Mouse (Mus musculus): ENCODE results near the gene Reg4. TPM values are rescaled to one million over a fixed set of nuclear protein-coding genes. Genes with fewer than 3 reads are reported as not detected.

Gene Reg4
- polyA plus RNA-seq, 1 experiment from 2014 or later = not detected

GRCm38 (mm10) chr3:98216296-98216695 is 5.7 kb upstream of the Reg4 start:
- no peaks in the 10 kb centered on the region for H3K36me3 ChIP-seq
- 65% methylated on average over 3 of the region's 3 CpGs for WGBS
- H3K4me2 ChIP-seq = no peak overlapping the region
- ATAC-seq (ENCODE audit: insufficient number of reproducible peaks, low FRiP score, low TSS enrichment, low read depth) = no peak
- no peak overlapping the region for H3K9ac ChIP-seq
- H3K4me3 ChIP-seq = no peak overlapping the region
- H3K4me1 ChIP-seq = no peaks in the 10 kb centered on the region
- H3K9me3 ChIP-seq = no peaks in the 10 kb centered on the region
- no peak overlapping the region for H3K27ac ChIP-seq
- H3K27me3 ChIP-seq = no peaks in the 10 kb centered on the region

GRCm38 (mm10) chr3:98223263-98223662 is 1.3 kb downstream of the Reg4 start:
- Histone ChIP-seq H3K27ac (no peak overlapping the region), H3K4me2 (no peak overlapping the region), H3K27me3 (no peaks in the 10 kb centered on the region), H3K9me3 (no peaks in the 10 kb centered on the region), H3K4me3 (no peak overlapping the region), H3K36me3 (no peaks in the 10 kb centered on the region), H3K4me1 (no peaks in the 10 kb centered on the region), H3K9ac (no peak overlapping the region)
- 84% methylated on average over 3 of the region's 3 CpGs for WGBS
- no peak for ATAC-seq (ENCODE audit: insufficient number of reproducible peaks, low FRiP score, low TSS enrichment, low read depth)

DNA sequence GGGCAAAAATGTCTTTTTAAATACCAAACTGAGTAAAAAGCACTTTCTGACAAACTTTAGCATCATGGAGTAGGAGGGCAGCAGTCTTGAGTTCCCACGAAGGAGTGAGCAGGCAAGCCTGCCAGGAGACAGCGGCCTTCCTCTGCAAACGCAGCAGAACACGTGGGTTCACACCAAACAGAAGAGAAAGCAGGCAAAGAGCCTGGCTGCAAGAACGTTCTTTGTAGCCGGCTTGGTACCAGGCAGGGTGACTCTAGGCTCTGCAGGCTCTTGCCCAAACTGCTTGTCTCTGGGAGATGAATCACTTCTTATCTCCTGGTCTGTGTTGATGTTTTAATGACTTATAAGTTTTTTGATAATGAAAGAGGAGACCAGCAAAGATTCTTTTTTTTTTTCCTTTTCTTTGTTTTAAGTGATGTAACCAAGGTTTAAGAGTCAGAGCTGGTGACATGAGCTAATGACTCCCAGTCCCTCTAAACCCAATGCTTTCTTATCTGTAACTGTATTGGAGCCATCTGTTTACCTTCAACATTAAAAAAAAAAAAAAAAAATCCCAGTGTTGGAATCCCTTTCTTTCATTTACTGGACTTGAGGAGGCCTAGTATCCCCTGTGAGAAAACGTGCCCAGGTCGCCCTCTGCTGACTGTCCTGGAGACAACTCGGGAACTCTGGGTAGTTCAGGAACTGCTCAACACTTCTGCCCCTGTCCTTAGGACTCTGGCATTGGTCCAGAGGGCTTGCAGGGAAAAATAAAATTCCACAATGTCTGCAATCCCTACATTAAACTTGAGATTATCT is 2.0 kb downstream of the Reg4 start:
- Histone ChIP-seq H3K4me1 (no peaks in the 10 kb centered on the region), H3K4me3 (no peak overlapping the region), H3K27ac (no peak overlapping the region), H3K4me2 (no peak overlapping the region), H3K36me3 (no peaks in the 10 kb centered on the region), H3K9me3 (no peaks in the 10 kb centered on the region), H3K9ac (no peak overlapping the region), H3K27me3 (no peaks in the 10 kb centered on the region)
- WGBS = 12% methylated on average over 9 of the region's 9 CpGs
- ATAC-seq (ENCODE audit: insufficient number of reproducible peaks, low FRiP score, low TSS enrichment, low read depth) = no peak

DNA sequence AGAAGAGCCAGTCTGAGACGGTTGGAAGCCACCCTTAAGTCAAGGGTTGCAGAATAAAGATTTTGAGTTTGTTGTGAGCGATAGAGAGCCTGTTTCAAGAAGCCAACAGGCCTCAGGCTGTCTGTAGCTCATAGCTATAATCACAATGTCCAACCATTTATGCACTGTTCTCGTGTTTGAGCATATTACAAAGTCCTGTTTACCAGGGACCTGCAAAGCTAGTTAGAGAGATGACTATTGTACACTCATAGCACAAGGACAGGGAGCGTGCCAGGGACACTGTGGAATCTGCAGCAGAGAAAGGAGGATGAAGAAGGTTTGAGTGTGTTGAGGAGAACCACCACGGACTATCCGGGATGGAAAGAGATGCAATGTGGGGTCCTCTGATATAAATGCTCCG is 3.0 kb downstream of the Reg4 start:
- WGBS = 88% methylated on average over 7 of the region's 7 CpGs
- H3K4me2 ChIP-seq = no peak overlapping the region
- no peaks in the 10 kb centered on the region for H3K9me3 ChIP-seq
- no peak overlapping the region for H3K4me3 ChIP-seq
- H3K9ac ChIP-seq = no peak overlapping the region
- H3K36me3 ChIP-seq = no peaks in the 10 kb centered on the region
- no peaks in the 10 kb centered on the region for H3K27me3 ChIP-seq
- no peak for ATAC-seq (ENCODE audit: insufficient number of reproducible peaks, low FRiP score, low TSS enrichment, low read depth)
- no peaks in the 10 kb centered on the region for H3K4me1 ChIP-seq
- H3K27ac ChIP-seq = no peak overlapping the region

- no peaks in the 10 kb centered on the region for H3K27me3 ChIP-seq
- H3K36me3 ChIP-seq = no peaks in the 10 kb centered on the region
- H3K4me2 ChIP-seq = no peak overlapping the region
- H3K27ac ChIP-seq = no peak overlapping the region
- 50% methylated on average over 2 of the region's 2 CpGs for WGBS
- no peaks in the 10 kb centered on the region for H3K4me1 ChIP-seq
- H3K9me3 ChIP-seq = no peaks in the 10 kb centered on the region
- H3K4me3 ChIP-seq = no peak overlapping the region
- no peak overlapping the region for H3K9ac ChIP-seq
- ATAC-seq (ENCODE audit: insufficient number of reproducible peaks, low FRiP score, low TSS enrichment, low read depth) = no peak
These were observed 3.8 kb downstream of the Reg4 start for GRCm38 (mm10) chr3:98225746-98226145.

DNA sequence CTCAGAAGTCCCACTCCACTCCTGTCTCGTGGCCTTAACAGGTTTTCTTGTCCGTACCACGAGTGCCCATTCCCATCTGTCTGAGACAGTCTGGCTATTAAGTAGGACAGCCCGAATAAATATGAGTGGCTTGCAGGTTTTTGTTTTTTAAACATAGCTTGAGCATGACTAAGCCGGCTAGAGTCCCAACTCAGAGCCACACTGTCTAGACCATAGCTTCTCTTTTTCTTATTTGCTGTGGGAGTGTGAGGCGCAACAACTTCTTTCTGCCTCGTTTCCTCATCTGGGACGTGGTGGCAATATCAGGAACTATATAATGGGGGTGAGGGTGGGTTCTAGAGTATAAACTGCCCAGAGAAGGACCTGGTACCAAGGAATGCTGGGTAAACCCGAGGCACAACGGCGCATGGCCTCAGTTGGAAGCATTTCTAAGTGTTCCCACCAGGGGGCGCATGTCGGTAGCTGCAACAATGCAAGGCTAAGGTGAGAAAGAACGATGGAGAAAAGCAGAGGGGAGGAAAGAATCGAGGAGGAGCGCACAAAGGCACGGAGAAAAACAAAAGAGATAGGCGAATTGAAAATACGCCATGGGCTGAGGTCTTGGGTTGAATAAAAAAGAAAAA is 5.1 kb downstream of the Reg4 start:
- WGBS = 37% methylated on average over 19 of the region's 19 CpGs
- Histone ChIP-seq H3K9ac (no peak overlapping the region), H3K9me3 (no peaks in the 10 kb centered on the region), H3K27me3 (no peaks in the 10 kb centered on the region), H3K36me3 (no peaks in the 10 kb centered on the region), H3K4me3 (no peak overlapping the region), H3K4me1 (no peaks in the 10 kb centered on the region), H3K4me2 (no peak overlapping the region), H3K27ac (no peak overlapping the region)
- ATAC-seq (ENCODE audit: insufficient number of reproducible peaks, low FRiP score, low TSS enrichment, low read depth) = no peak

GRCm38 (mm10) chr3:98227763-98228162 is 5.8 kb downstream of the Reg4 start:
- no peak overlapping the region for H3K4me3 ChIP-seq
- no peak overlapping the region for H3K9ac ChIP-seq
- H3K27ac ChIP-seq = no peak overlapping the region
- no peak overlapping the region for H3K4me2 ChIP-seq
- WGBS = 78% methylated on average over 3 of the region's 3 CpGs
- H3K36me3 ChIP-seq = no peaks in the 10 kb centered on the region
- no peaks in the 10 kb centered on the region for H3K4me1 ChIP-seq
- no peak for ATAC-seq (ENCODE audit: insufficient number of reproducible peaks, low FRiP score, low TSS enrichment, low read depth)
- H3K27me3 ChIP-seq = no peaks in the 10 kb centered on the region
- H3K9me3 ChIP-seq = no peaks in the 10 kb centered on the region

DNA sequence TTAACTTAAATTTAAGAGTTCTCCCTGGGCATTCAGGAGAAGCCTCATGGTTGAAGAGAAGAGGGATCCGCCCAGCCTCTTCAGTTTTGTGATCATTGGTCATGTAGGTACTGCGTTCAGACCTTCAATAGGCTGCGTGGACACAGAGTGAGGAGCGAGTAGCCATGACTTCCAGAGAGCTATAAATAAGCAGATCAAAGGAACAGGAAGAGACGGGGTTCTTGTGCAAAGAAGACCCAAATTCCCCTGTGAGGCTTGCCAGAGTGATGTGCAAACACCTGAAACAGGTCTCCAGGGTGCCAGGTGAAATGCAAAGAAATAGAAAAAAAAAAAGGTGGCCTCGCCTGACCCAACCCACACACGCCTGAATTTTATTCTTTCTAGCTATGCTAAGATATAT is 8.0 kb downstream of the Reg4 start:
- Histone ChIP-seq H3K9me3 (no peaks in the 10 kb centered on the region), H3K9ac (no peak overlapping the region), H3K4me2 (no peak overlapping the region), H3K27ac (no peak overlapping the region), H3K27me3 (no peaks in the 10 kb centered on the region), H3K4me1 (no peaks in the 10 kb centered on the region), H3K36me3 (no peaks in the 10 kb centered on the region), H3K4me3 (no peak overlapping the region)
- ATAC-seq (ENCODE audit: insufficient number of reproducible peaks, low FRiP score, low TSS enrichment, low read depth) = no peak
- WGBS = 67% methylated on average over 7 of the region's 7 CpGs

DNA sequence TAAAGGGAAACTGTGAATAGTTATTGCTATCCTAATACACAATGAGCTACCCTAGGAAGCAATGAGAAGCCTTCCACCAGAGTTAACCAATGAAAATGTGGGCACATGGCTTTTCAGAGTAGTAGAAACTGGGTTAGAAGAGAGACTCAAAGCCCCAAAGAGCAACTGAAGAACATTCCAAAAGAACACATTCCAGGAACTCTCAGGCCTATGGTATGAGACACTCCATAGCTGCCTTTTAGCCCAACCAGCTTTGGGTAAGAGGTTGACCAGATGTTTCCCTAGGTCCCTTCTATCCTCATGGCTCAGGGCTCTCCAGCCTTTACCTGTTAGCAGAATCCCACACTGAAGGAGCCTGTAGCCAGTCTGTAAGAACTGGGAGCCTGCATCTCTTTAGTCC is 11.5 kb downstream of the Reg4 start:
- Histone ChIP-seq H3K9me3 (no peaks in the 10 kb centered on the region), H3K27me3 (no peaks in the 10 kb centered on the region), H3K4me1 (no peaks in the 10 kb centered on the region), H3K27ac (no peak overlapping the region), H3K4me2 (no peak overlapping the region), H3K9ac (no peak overlapping the region), H3K36me3 (no peaks in the 10 kb centered on the region), H3K4me3 (no peak overlapping the region)
- no peak for ATAC-seq (ENCODE audit: insufficient number of reproducible peaks, low FRiP score, low TSS enrichment, low read depth)

DNA sequence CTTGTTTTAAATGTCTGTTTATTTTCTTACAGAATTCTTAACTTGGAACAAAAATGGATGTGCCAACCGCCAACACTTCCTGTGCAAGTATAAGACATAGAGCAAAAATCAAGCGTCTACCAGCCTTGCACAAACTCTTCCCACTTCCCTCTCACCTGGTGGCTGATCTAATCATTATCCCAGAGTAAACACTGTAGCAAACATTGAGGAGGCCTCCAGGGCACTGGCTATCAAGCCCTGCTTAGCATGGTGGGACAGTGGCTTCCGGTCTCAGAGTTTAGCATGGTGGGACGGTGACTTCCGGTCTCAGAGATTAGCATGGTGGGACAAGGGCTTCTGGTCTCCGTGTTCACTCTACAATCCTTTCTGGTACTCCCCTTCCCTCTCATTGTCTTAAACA is 14.3 kb downstream of the Reg4 start:
- 86% methylated on average over 6 of the region's 6 CpGs for WGBS
- no peaks in the 10 kb centered on the region for H3K9me3 ChIP-seq

DNA sequence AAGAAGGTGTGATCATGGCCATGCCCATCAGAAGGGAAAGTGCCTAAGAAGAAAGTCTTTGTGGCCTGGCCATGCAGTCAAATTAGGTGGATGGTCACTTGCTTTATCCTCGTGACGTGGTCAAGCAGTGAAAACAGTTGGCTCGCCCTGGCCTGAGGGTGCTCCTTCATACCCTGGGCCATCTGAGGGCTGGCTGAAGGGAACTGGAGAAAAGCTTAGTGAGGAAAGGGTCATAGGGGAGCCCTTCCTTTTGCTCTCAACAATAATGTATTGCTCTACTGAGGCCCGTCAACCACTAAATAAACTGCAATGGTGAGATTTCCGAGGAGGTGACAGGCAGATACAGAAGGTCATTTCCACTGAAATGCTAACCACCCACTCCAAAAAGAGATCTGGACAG is 15.3 kb downstream of the Reg4 start:
- WGBS = 71% methylated on average over 5 of the region's 5 CpGs

More for the DNA sequence above, 14.3 kb downstream of the Reg4 start:
- Histone ChIP-seq H3K9ac (no peak overlapping the region), H3K36me3 (no peaks in the 10 kb centered on the region), H3K27ac (no peak overlapping the region), H3K27me3 (no peaks in the 10 kb centered on the region), H3K4me3 (no peak overlapping the region), H3K4me1 (no peaks in the 10 kb centered on the region), H3K4me2 (no peak overlapping the region)
- ATAC-seq (ENCODE audit: insufficient number of reproducible peaks, low FRiP score, low TSS enrichment, low read depth) = no peak

DNA sequence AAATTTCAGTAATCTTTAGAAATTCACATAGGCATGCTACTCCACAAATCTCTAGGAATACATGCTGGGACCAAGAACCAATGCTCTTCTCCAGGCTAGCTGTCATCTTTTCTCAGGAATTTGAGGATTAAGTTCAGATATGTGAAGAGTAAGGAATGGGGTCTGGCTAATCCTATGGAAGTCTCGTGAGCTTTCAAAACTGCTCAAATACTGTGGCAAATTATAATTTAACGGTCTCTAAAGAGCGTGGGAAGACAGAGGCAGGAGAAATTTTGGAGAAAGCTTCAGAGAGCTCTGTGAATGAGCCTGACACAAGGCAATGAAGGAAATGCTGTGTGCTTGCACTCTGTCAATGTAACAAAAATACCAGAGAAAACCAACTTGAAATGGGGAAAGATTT is 16.2 kb downstream of the Reg4 start:
- Histone ChIP-seq H3K9me3 (no peaks in the 10 kb centered on the region), H3K27me3 (no peaks in the 10 kb centered on the region), H3K9ac (no peak overlapping the region), H3K36me3 (no peaks in the 10 kb centered on the region), H3K4me2 (no peak overlapping the region), H3K27ac (no peak overlapping the region), H3K4me3 (no peak overlapping the region), H3K4me1 (no peaks in the 10 kb centered on the region)
- no peak for ATAC-seq (ENCODE audit: insufficient number of reproducible peaks, low FRiP score, low TSS enrichment, low read depth)
- 69% methylated on average over 3 of the region's 3 CpGs for WGBS

More for the DNA sequence above, 15.3 kb downstream of the Reg4 start:
- Histone ChIP-seq H3K9ac (no peak overlapping the region), H3K27me3 (no peaks in the 10 kb centered on the region), H3K4me2 (no peak overlapping the region), H3K4me3 (no peak overlapping the region), H3K27ac (no peak overlapping the region), H3K36me3 (no peaks in the 10 kb centered on the region), H3K4me1 (no peaks in the 10 kb centered on the region), H3K9me3 (no peaks in the 10 kb centered on the region)
- ATAC-seq (ENCODE audit: insufficient number of reproducible peaks, low FRiP score, low TSS enrichment, low read depth) = no peak
